Mouse (Mus musculus): ENCODE measurements around the gene Tmem234.

- TF ChIP-seq GATA1 (IDR thresholded peaks at IDR 0.05; ENCODE audit: low read length) (no peak), TAL1 (IDR thresholded peaks at IDR 0.05; ENCODE audit: low read length) (no peak)
Measured at GRCm38 (mm10) chr4:129616631-129617030, 16.2 kb downstream of the Tmem234 start.
